Comparison of ENCODE assay signal across 23 mouse cellular contexts in genomic region chr12:54396341-54396740, GRCm38 (mm10).
DNase-seq lines count a peak whose midpoint lies in the region; ATAC-seq lines count a peak whose summit lies in the region.
"Had no signal": no experiment of that assay in that cellular context is flagged by ENCODE, and none has a peak within 500 bp of the region (broad histone marks: within the 10 kb centered on the region; RNA-seq: fewer than 3 reads in every experiment).

No protein-coding gene starts in this region.

- H3K27me3 ChIP-seq in intestine, embryonic 16.5 days (replicated peaks; ENCODE audit: control insufficient read depth, insufficient read depth, low read length), result no peaks in the 10 kb centered on the region
- H3K27me3 ChIP-seq: forebrain, embryonic 13.5 days; heart, embryonic 12.5 days; heart, embryonic 15.5 days; Patski had no signal

- H3K4me3 ChIP-seq in intestine, embryonic 16.5 days (ENCODE audit: low read length), result no peak overlapping the region
- H3K4me3 ChIP-seq: forebrain, embryonic 10.5 days; forebrain, embryonic 13.5 days; heart, embryonic 12.5 days; heart, embryonic 15.5 days had no signal

- no peak overlapping the region for H3K9ac ChIP-seq in intestine, embryonic 16.5 days (ENCODE audit: low read depth, low read length)
- H3K9ac ChIP-seq: forebrain, embryonic 13.5 days; heart, embryonic 12.5 days; heart, embryonic 15.5 days; hindbrain, embryonic 14.5 days had no signal

- no peaks in the 10 kb centered on the region for H3K9me3 ChIP-seq in intestine, embryonic 16.5 days (ENCODE audit: control insufficient read depth, low read length)
- H3K9me3 ChIP-seq: forebrain, embryonic 10.5 days; forebrain, embryonic 13.5 days; heart, embryonic 12.5 days; heart, embryonic 15.5 days had no signal

- DNase-seq in heart, adult 11 months, result peak; percentile 74
- DNase-seq in heart, adult 9 months (ENCODE audit: low spot score in 2 of 2), result no peak
- no peak for DNase-seq in MN1 (ENCODE audit: low spot score)
- no peak for DNase-seq in natural killer cell, adult 2 months (ENCODE audit: low spot score in 2 of 2)
- DNase-seq: adrenal gland, postnatal 10 days; adrenal gland, postnatal 36 days; cerebellum, adult 18-20 months; cerebellum, adult 9-10 months; cerebellum, postnatal 14 days; gastrocnemius, postnatal 10 days; heart, postnatal 14 days; heart, postnatal 4 days had no signal

- H3K36me3 ChIP-seq in intestine, embryonic 16.5 days (ENCODE audit: control insufficient read depth, insufficient read depth, low read length), result no peaks in the 10 kb centered on the region
- H3K36me3 ChIP-seq: forebrain, embryonic 10.5 days; heart, embryonic 12.5 days; heart, embryonic 15.5 days had no signal

- H3K27ac ChIP-seq in intestine, embryonic 16.5 days (ENCODE audit: low read length), result peak overlapping the region; percentile 48; the same call in 1 of the 2 replicates
- H3K27ac ChIP-seq: forebrain, embryonic 10.5 days; forebrain, embryonic 13.5 days; heart, embryonic 15.5 days; hindbrain, embryonic 14.5 days; hindbrain, postnatal 0 days had no signal

- H3K4me1 ChIP-seq in intestine, embryonic 16.5 days (ENCODE audit: control insufficient read depth, insufficient read depth, low read length), result peaks cover 15% of the 10 kb centered on the region
- H3K4me1 ChIP-seq: forebrain, embryonic 13.5 days; heart, embryonic 15.5 days had no signal

- ATAC-seq in granulocyte monocyte progenitor cell, adult 5-6 weeks (replicated peaks; ENCODE audit: poor library complexity, severe bottlenecking), result peak; percentile 15; the same call in 1 of the 2 replicates
- peak; percentile 94 for ATAC-seq in intestine, embryonic 16.5 days
- ATAC-seq: forebrain, embryonic 13.5 days; forebrain, embryonic 16.5 days; hindbrain, postnatal 0 days; inflammation-experienced regulatory T-cells, adult 6 months; Patski had no signal

- 44% methylated on average over 5 of the region's 5 CpGs for WGBS in intestine, embryonic 16.5 days

- no peak overlapping the region for H3K4me2 ChIP-seq in intestine, embryonic 16.5 days (ENCODE audit: low read depth, low read length)
- H3K4me2 ChIP-seq: forebrain, embryonic 13.5 days; heart, embryonic 12.5 days; heart, embryonic 15.5 days; hindbrain, embryonic 14.5 days had no signal
